Comparison of ENCODE assay signal across 8 mouse cellular contexts in genomic region chr3:62339516-62340051, GRCm38 (mm10). TPM values are rescaled to one million over a fixed set of nuclear protein-coding genes. Genes with fewer than 3 reads are reported as not detected.
DNase-seq lines count a peak whose midpoint lies in the region; ATAC-seq and TF ChIP-seq lines count a peak whose summit lies in the region.

No protein-coding gene starts in this region.

- whole genome bisulfite sequencing in hindbrain, embryonic 14.5 days = under 1% methylated on average over 53 of the region's 53 CpGs
- WGBS in liver, adult 2 months = under 1% methylated on average over 53 of the region's 53 CpGs
- under 1% methylated on average over 53 of the region's 53 CpGs for WGBS in midbrain, embryonic 15.5 days

- peak overlapping the region; percentile 77 for H3K9ac ChIP-seq in hindbrain, embryonic 14.5 days
- H3K9ac ChIP-seq in liver, adult 2 months (ENCODE audit: low read depth, low read length) = peak overlapping the region; percentile 98
- peak overlapping the region; percentile 67 for H3K9ac ChIP-seq in midbrain, embryonic 15.5 days

- no peaks in the 10 kb centered on the region for H3K36me3 ChIP-seq in hindbrain, embryonic 14.5 days (replicated peaks; ENCODE audit: control insufficient read depth, insufficient read depth)
- peaks cover 25% of the 10 kb centered on the region for H3K36me3 ChIP-seq in liver, adult 2 months (ENCODE audit: control insufficient read depth, insufficient read depth, low read length)
- no peaks in the 10 kb centered on the region for H3K36me3 ChIP-seq in midbrain, embryonic 15.5 days (replicated peaks)

- 0 out of 2 replicates have a peak, but pooled peaks cover 7% of the 10 kb centered on the region for H3K27me3 ChIP-seq in hindbrain, embryonic 14.5 days (ENCODE audit: control insufficient read depth, insufficient read depth, low read length)
- no peaks in the 10 kb centered on the region for H3K27me3 ChIP-seq in liver, adult 2 months (ENCODE audit: control insufficient read depth, insufficient read depth, low read length)
- H3K27me3 ChIP-seq in midbrain, embryonic 15.5 days (replicated peaks) = peaks cover 8% of the 10 kb centered on the region; the same call in 1 of the 2 replicates

- intact Hi-C loops in gastrocnemius, adult 2 months (cut with DNase I) = loop anchor here (10.0 kb wide), 1 partner anchor 125 kb away; no protein-coding TSS in a partner anchor

- peak; percentile 49 for ATAC-seq in hindbrain, embryonic 14.5 days (ENCODE audit: low FRiP score)
- ATAC-seq in midbrain, embryonic 15.5 days (replicated peaks) = peak; percentile 74

- peaks cover 7% of the 10 kb centered on the region; the same call in 1 of the 2 replicates for H3K79me2 ChIP-seq in liver, adult 2 months (ENCODE audit: control insufficient read depth, insufficient read depth, low read length)

- no peak for TF ChIP-seq CTCF in gastrocnemius, adult 2 months (IDR thresholded peaks at IDR 0.05)
- no peak for TF ChIP-seq CTCF in liver, adult 2 months (IDR thresholded peaks at IDR 0.05; ENCODE audit: low read depth, low read length)

- peak overlapping the region; percentile 88 for H3K4me2 ChIP-seq in hindbrain, embryonic 14.5 days (replicated peaks)
- peak overlapping the region; percentile 84 for H3K4me2 ChIP-seq in midbrain, embryonic 15.5 days

- peak; percentile 4 for DNase-seq in cerebellum, adult 11 months
- DNase-seq in cerebellum, adult 9-11 months = no peak
- DNase-seq in adrenal gland, postnatal 25 days = peak; percentile 54
- peak; percentile 50 for DNase-seq in gastrocnemius, adult 2 months
- peak; percentile 36 for DNase-seq in hindbrain, embryonic 14.5 days (ENCODE audit: low spot score)
- DNase-seq in liver, adult 2 months (ENCODE audit: extremely low read depth, low read depth, low spot score) = peak; percentile 84
- peak; percentile 18 to 20 for DNase-seq in urinary bladder, postnatal 36 days (ENCODE audit: low spot score in 2 of 2)

- TF ChIP-seq POLR2A in liver, adult 2 months (IDR thresholded peaks at IDR 0.05; ENCODE audit: extremely low read depth, insufficient read depth, low read length) = peak; percentile 47

- H3K4me1 ChIP-seq in hindbrain, embryonic 14.5 days (replicated peaks; ENCODE audit: control insufficient read depth, insufficient read depth, low read length) = 0 out of 2 replicates have a peak, but pooled peaks cover 13% of the 10 kb centered on the region
- peaks cover 5% of the 10 kb centered on the region; the same call in 1 of the 2 replicates for H3K4me1 ChIP-seq in liver, adult 2 months (ENCODE audit: control insufficient read depth, insufficient read depth, low read length)
- H3K4me1 ChIP-seq in midbrain, embryonic 15.5 days = peaks cover 13% of the 10 kb centered on the region; the same call in 1 of the 2 replicates

- peak overlapping the region; percentile 88 for H3K4me3 ChIP-seq in gastrocnemius, adult 2 months
- peak overlapping the region; percentile 87 for H3K4me3 ChIP-seq in hindbrain, embryonic 14.5 days (replicated peaks; ENCODE audit: low read length)
- H3K4me3 ChIP-seq in liver, adult 2 months (ENCODE audit: insufficient read depth, low read depth, low read length) = peak overlapping the region; percentile 94
- H3K4me3 ChIP-seq in midbrain, embryonic 15.5 days = peak overlapping the region; percentile 66

- H3K9me3 ChIP-seq in hindbrain, embryonic 14.5 days (ENCODE audit: control insufficient read depth, low read length) = no peaks in the 10 kb centered on the region
- no peaks in the 10 kb centered on the region for H3K9me3 ChIP-seq in midbrain, embryonic 15.5 days

- peak overlapping the region; percentile 81 for H3K27ac ChIP-seq in gastrocnemius, adult 2 months
- peak overlapping the region; percentile 64 for H3K27ac ChIP-seq in hindbrain, embryonic 14.5 days
- H3K27ac ChIP-seq in liver, adult 2 months (replicated peaks; ENCODE audit: insufficient read depth, low read depth, low read length) = peak overlapping the region; percentile 98
- peak overlapping the region; percentile 43 for H3K27ac ChIP-seq in midbrain, embryonic 15.5 days

RNA-seq across cellular contexts. Expression of gene Arhgef26, which starts 1.4 kb away (rescaled TPM):
- total RNA-seq in adrenal gland, postnatal 25 days (2021) = 3.7 and 5.9 TPM in 2 replicates
- total RNA-seq in gastrocnemius, adult 2 months (2021) = 1 to 10 TPM in 1 of 2 experiments, under 1 TPM in 1; 0.43 to 2.3 TPM
- 11.3 and 11.7 TPM in 2 replicates for polyA plus RNA-seq in hindbrain, embryonic 14.5 days (2014; fragmentation: Nextera tagmentation; extraction: Ambion mirVana)
- 23.6 and 29.2 TPM in 2 replicates for total RNA-seq in liver, adult 2 months (2014; rRNA removed)
- polyA plus RNA-seq in liver, adult 2 months (2012; rRNA removed) = 7.2 and 10.4 TPM in 2 replicates
- 9.2 and 11.7 TPM in 2 replicates for polyA plus RNA-seq in midbrain, embryonic 15.5 days (2015; fragmentation: Nextera tagmentation; extraction: Ambion mirVana)

Comparison
In these comparisons a context has a peak if more than half of its experiments do, and no peak if none do; other contexts are left out.
1. H3K27ac ChIP-seq: peak in every context shown above with its lines; median percentile 98 in liver, adult 2 months; 81 in gastrocnemius, adult 2 months; 64 in hindbrain, embryonic 14.5 days; 43 in midbrain, embryonic 15.5 days.